Mouse (Mus musculus): ENCODE data around the gene Retn.

Gene Retn

GRCm38 (mm10) chr8:3655526-3655925, at the start of gene Retn:
Gene Retn (plus strand): TSS chr8:3655770.
- in situ Hi-C loops (cut with MseI, MboI) = no loop called here

GRCm38 (mm10) chr8:3606593-3606992, 49.0 kb upstream of the Retn start:
- in situ Hi-C loops (cut with MseI, MboI) = no loop called here

GRCm38 (mm10) chr8:3607822-3608221, 47.7 kb upstream of the Retn start:
- in situ Hi-C loops (cut with MseI, MboI) = no loop called here

- in situ Hi-C loops (cut with MseI, MboI) = no loop called here
Measured at GRCm38 (mm10) chr8:3609046-3609815, 46.3 kb upstream of the Retn start.

GRCm38 (mm10) chr8:3609816-3610150, 45.8 kb upstream of the Retn start:
- in situ Hi-C loops (cut with MseI, MboI) = no loop called here

GRCm38 (mm10) chr8:3621199-3621970, 34.2 kb upstream of the Retn start, which contains the start of the genes Xab2 and Pet100:
Gene Xab2 (minus strand): TSS chr8:3621316.
Gene Pet100 (plus strand): TSS chr8:3621548.
- in situ Hi-C loops (cut with MseI, MboI) = no loop called here

- in situ Hi-C loops (cut with MseI, MboI) = no loop called here
Measured at GRCm38 (mm10) chr8:3622119-3622518, 33.5 kb upstream of the Retn start.

- in situ Hi-C loops (cut with MseI, MboI) = no loop called here
Measured at GRCm38 (mm10) chr8:3625445-3625844, 30.1 kb upstream of the Retn start, which contains the start of gene Pcp2. Gene Pcp2 (minus strand): TSS chr8:3625545.

- in situ Hi-C loops (cut with MseI, MboI) = no loop called here
Measured at GRCm38 (mm10) chr8:3626971-3627370, 28.6 kb upstream of the Retn start.

GRCm38 (mm10) chr8:3628014-3628413, 27.6 kb upstream of the Retn start:
- in situ Hi-C loops (cut with MseI, MboI) = no loop called here

- in situ Hi-C loops (cut with MseI, MboI) = loop anchor here in 1 of 2 experiments (5.0 kb wide), 1 partner anchor 41 kb away; the partner anchor contains the start of gene Fcor
Measured at GRCm38 (mm10) chr8:3630647-3631477, 24.7 kb upstream of the Retn start, which contains the start of gene Stxbp2. Gene Stxbp2 (plus strand): TSS chr8:3630955.

GRCm38 (mm10) chr8:3631478-3631875, 24.1 kb upstream of the Retn start:
- in situ Hi-C loops (cut with MseI, MboI) = loop anchor here in 1 of 2 experiments (5.0 kb wide), 1 partner anchor 41 kb away; the partner anchor contains the start of gene Fcor

- in situ Hi-C loops (cut with MseI, MboI) = no loop called here
Measured at GRCm38 (mm10) chr8:3645804-3646203, 9.8 kb upstream of the Retn start.

GRCm38 (mm10) chr8:3646824-3647531, 8.6 kb upstream of the Retn start:
- in situ Hi-C loops (cut with MseI, MboI) = no loop called here

GRCm38 (mm10) chr8:3647561-3647960, 8.0 kb upstream of the Retn start:
- in situ Hi-C loops (cut with MseI, MboI) = no loop called here

- in situ Hi-C loops (cut with MseI, MboI) = no loop called here
Measured at GRCm38 (mm10) chr8:3648268-3648667, 7.3 kb upstream of the Retn start.

- in situ Hi-C loops (cut with MseI, MboI) = no loop called here
Measured at GRCm38 (mm10) chr8:3648990-3649389, 6.6 kb upstream of the Retn start.

- in situ Hi-C loops (cut with MseI, MboI) = no loop called here
Measured at GRCm38 (mm10) chr8:3652845-3653244, 2.7 kb upstream of the Retn start.

GRCm38 (mm10) chr8:3654726-3655508, 653 bp upstream of the Retn start:
- in situ Hi-C loops (cut with MseI, MboI) = no loop called here

- in situ Hi-C loops (cut with MseI, MboI) = no loop called here
Measured at GRCm38 (mm10) chr8:3656725-3657381, 1.3 kb downstream of the Retn start.
